Mouse (Mus musculus) small intestine, adult 2 months (tissue): ENCODE data around the gene Lsm14b. TPM values are rescaled to one million over a fixed set of nuclear protein-coding genes. Genes with fewer than 3 reads are reported as not detected.

Experiments
- H3K27ac ChIP-seq: fragments of 200-500 bp; 2 replicates; pipeline ENCODE4 v1.5.1; 2012; ENCODE audit warnings: low read depth, low read length, control low read depth, inconsistent platforms; ENCODE audit not compliant: insufficient read depth
- H3K27me3 ChIP-seq: fragments of 200-500 bp; 2 replicates; pipeline ENCODE4 v1.6.1; 2012; ENCODE audit warnings: mild to moderate bottlenecking, moderate library complexity, low read length, inconsistent platforms; ENCODE audit not compliant: control insufficient read depth, insufficient read depth
- H3K36me3 ChIP-seq: fragments of 200-500 bp; 2 replicates; pipeline ENCODE4 v1.6.1; 2012; ENCODE audit warnings: mild to moderate bottlenecking, low read length, control low read depth, inconsistent platforms; ENCODE audit not compliant: control insufficient read depth, insufficient read depth
- H3K4me1 ChIP-seq: fragments of 200-500 bp; 2 replicates; pipeline ENCODE4 v1.6.1; 2012; ENCODE audit warnings: low read length, inconsistent platforms, mixed read lengths; ENCODE audit not compliant: control insufficient read depth, insufficient read depth, insufficient read length
- H3K4me3 ChIP-seq: fragments of 200-500 bp; 2 replicates; pipeline ENCODE4 v1.5.1; 2012; ENCODE audit warnings: low read depth, mild to moderate bottlenecking, control low read depth, inconsistent platforms, low read length, moderate library complexity
- CTCF ChIP-seq: fragments of 200-500 bp; IDR thresholded peaks from 2 replicates; pipeline ENCODE4 v1.5.1; 2012; ENCODE audit warnings: low read depth, mild to moderate bottlenecking, control low read depth, inconsistent platforms, low read length, moderate library complexity, mixed read lengths; ENCODE audit not compliant: insufficient replicate concordance, insufficient read length; ENCODE audit errors: extremely low read depth
- POLR2A ChIP-seq: fragments of 200-500 bp; IDR thresholded peaks from 2 replicates; pipeline ENCODE4 v1.6.1; 2012; ENCODE audit warnings: low read depth, mild to moderate bottlenecking, control low read depth, inconsistent platforms, low read length, moderate library complexity
- WGBS: fragments of 180-500 bp; shearing (Covaris S2); methylation state at CpG from one replicate; pipeline ENCODE4 v1.1.7; 2018; 5-methylcytosine and 5-hydroxymethylcytosine counted together
- polyA plus RNA-seq: library from polyadenylated mRNA; depleted of rRNA; stranded (reverse); fragments of >200 nt; gene quantifications from 2 replicates; pipeline ENCODE4 v1.2.3, GENCODE M21; 2012

Gene Lsm14b
- polyA plus RNA-seq, 1 experiment, result 23.7 TPM

GRCm38 (mm10) chr2:180051986-180052733 lies 27.4 kb downstream of the Lsm14b start:
- TF ChIP-seq CTCF, result peak; percentile 32; the same call in 1 of the 2 replicates
- TF ChIP-seq POLR2A, result no peak
- H3K4me3 ChIP-seq, result no peak overlapping the region
- no peak overlapping the region for H3K27ac ChIP-seq
- WGBS, result 90% methylated on average over 14 of the region's 14 CpGs
- no peaks in the 10 kb centered on the region for H3K27me3 ChIP-seq
- peaks cover 3% of the 10 kb centered on the region; the same call in 1 of the 2 replicates for H3K36me3 ChIP-seq
- no peaks in the 10 kb centered on the region for H3K4me1 ChIP-seq

DNA sequence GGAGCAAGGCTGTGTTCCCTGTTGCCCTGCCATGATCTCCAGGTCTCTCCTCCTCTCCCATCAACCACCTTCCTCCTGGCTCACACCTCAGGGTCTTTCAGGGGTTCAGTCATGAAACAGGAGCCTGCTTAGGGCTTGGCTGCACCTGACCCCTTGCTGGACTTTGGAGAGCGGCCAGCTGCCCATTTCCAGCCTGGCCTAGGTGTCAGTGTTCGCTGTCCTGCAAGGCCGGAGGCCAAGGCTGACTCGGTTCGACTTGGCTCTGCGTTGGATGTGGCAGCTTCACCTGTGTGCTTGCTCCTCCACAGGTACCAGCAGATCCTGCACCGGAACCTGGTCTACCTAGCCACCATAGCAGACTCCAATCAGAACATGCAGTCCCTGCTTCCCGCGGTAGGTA lies 28.2 kb downstream of the Lsm14b start:
- Histone ChIP-seq H3K27me3 (no peaks in the 10 kb centered on the region), H3K27ac (no peak overlapping the region), H3K36me3 (peaks cover 3% of the 10 kb centered on the region; the same call in 1 of the 2 replicates), H3K4me3 (no peak overlapping the region), H3K4me1 (no peaks in the 10 kb centered on the region)
- TF ChIP-seq CTCF, result no peak
- no peak for TF ChIP-seq POLR2A
- WGBS, result 96% methylated on average over 9 of the region's 9 CpGs

DNA sequence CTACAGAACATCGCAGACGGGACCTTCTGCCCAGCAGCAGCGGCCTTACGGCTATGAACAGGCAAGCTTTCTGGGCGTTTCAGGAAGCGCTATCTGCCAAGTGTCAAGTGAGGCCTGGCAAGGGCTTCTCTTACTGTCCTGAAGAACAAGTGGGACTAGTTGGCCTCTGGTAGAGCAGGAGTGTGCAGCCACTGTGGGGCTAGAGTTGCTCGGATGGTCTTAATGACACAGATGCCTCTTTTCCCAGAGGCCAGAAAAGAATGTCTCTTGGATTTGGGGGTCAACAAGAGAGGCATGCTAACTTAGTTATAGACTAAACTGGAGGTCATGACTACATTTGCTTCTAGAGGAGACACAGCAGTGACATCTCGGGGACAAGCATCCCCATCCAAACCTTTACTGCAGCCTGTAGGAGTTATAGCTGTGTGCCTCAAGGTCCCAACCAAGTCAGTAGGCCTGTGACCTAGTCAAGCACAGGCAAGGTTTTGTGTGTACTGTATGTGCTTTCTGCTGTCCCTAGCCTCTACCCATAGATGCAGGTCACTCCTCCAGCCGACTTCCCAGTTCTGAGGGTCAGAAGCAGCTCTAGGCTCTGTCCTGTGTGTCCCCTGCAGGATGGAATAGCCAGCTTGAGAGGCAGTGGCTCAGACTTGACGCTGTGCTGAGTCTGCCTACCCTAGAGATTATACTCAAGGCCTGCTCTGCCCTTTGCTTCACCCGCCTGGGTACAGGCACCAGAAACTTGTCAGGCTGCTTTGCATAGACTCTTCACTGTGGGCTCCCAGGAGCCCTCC lies 38.7 kb downstream of the Lsm14b start:
- TF ChIP-seq CTCF (no peak), POLR2A (no peak)
- Histone ChIP-seq H3K36me3 (peaks cover 16% of the 10 kb centered on the region), H3K4me1 (no peaks in the 10 kb centered on the region), H3K27me3 (no peaks in the 10 kb centered on the region), H3K27ac (no peak overlapping the region), H3K4me3 (no peak overlapping the region)
- WGBS, result 91% methylated on average over 11 of the region's 11 CpGs

DNA sequence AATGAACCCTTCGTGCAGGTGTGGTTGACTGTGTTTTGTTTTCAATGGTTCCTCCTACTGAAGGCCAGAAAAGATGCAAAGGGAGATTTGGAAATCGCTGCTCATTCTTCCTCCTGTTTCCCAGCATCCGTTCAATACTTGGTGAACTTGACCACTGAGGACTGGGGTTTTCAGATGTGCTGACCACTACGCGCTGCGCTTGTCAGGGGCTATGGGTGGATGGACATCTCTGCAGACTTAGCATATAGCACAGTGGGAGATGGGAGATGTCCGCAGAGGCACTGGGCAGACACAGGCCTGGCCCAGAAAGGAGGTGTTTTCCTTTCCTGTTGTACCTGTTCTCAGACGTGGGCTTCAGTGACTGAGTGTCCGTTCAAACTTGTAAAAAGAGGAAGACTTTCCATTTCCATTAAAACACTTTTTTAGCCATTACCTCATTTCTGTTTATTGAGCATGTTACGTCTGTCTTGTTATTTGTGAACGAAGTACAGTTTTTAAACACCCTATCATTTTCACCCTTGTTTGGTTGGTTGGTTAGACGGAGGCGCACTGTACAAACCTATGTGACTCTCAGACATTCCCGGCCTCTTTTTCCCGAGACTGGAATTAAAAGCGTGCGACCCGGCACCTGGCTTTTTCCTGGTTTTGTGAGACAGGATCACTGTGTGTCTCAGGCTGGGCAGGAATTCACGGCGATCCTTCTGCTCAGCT lies 45.1 kb downstream of the Lsm14b start:
- H3K4me1 ChIP-seq, result peaks cover 4% of the 10 kb centered on the region
- 27% methylated on average over 20 of the region's 20 CpGs for WGBS
- H3K4me3 ChIP-seq, result peak overlapping the region; percentile 82
- peak overlapping the region; percentile 65 for H3K27ac ChIP-seq
- H3K36me3 ChIP-seq, result 0 out of 2 replicates have a peak, but pooled peaks cover 3% of the 10 kb centered on the region
- no peak for TF ChIP-seq POLR2A
- no peak for TF ChIP-seq CTCF
- H3K27me3 ChIP-seq, result no peaks in the 10 kb centered on the region

DNA sequence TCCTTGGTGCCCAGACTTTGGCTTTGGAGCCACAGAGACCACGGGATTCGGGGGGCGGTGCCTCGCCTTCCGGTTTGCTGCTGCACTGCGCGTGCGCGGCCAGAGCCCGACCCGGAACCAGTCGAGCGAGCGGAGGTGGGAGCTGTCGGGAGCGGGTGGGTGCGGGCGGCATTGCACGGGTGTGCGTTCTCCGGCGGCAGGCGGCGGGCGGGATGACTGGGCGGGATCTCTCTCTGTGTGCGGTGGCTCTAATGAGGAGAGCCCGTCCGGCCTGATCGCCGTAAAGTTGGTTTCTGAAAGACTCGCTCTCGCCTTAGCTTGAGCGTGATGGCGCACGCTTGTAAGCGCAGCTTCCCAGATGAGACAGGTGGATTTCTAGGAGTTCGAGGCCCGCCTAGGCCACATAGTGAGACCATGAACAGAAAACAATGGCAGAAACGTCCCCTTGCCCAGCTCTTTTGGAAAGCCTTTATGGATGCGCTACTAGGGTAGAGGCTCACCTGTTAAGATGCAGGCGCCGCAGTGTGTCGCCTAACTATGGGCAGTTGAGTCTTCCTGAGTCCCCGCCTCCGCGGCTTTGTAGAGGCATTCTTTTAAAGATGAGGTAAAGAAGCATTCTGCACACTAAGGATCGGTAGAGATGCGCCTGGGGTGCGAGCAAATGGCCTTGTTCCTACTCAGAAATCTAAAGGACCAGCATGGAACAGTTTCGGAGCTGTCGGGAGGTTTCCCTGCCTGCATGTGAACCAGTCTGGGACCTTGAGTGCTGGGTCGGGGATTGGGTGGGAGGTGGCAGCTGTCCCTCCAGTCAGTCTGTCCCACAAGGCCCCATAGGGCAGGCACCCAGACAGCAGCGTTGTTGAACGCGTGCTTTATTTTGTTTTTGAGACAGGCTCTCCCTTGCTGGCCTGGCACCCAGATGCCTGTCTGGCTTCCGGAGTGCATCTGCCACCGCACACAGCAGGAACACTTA lies 46.0 kb downstream of the Lsm14b start, which contains the start of gene Mtg2:
TSS of gene Mtg2 (plus strand) at position 108 of the 973 bp plus-strand sequence.
- 4% methylated on average over 58 of the region's 58 CpGs for WGBS
- Histone ChIP-seq H3K27ac (peak within 1 kb of the TSS; percentile 65), H3K36me3 (0 out of 2 replicates have a peak, but pooled peaks cover 3% of the 10 kb centered on the region), H3K27me3 (no peaks in the 10 kb centered on the region), H3K4me1 (peaks cover 4% of the 10 kb centered on the region), H3K4me3 (peak within 1 kb of the TSS; percentile 82)
- peak; percentile 66; the same call in 1 of the 2 replicates for TF ChIP-seq POLR2A
- TF ChIP-seq CTCF, result no peak

DNA sequence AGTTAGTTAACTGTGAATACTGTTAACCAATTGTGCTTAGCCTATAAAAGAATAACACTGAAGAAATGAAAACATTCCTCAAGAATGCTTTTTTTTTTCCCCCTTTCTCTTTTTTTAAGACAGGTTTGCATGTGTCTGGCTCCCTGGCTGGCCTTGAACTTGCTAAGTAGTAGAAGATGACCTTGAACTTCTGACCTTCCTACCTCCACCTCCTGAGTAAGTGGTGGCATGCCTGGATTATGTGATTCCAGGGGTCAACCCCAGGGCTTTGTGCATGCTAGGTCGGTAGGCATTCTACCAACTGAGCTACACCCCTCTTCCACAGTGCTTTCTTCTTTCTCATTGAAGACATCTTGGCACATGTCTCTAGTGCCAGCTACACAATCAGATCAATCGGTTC lies 46.9 kb downstream of the Lsm14b start:
- Histone ChIP-seq H3K4me3 (no peak overlapping the region), H3K27ac (no peak overlapping the region), H3K27me3 (no peaks in the 10 kb centered on the region), H3K4me1 (peaks cover 4% of the 10 kb centered on the region), H3K36me3 (0 out of 2 replicates have a peak, but pooled peaks cover 3% of the 10 kb centered on the region)
- WGBS, result 76% methylated on average over 2 of the region's 2 CpGs
- TF ChIP-seq CTCF (no peak), POLR2A (no peak)
